Mouse (Mus musculus) CH12.LX (cell line): ENCODE results near the gene Bfsp2. TPM values are rescaled to one million over a fixed set of nuclear protein-coding genes. Genes with fewer than 3 reads are reported as not detected.

ENCODE experiments used
- DNase-seq: peaks from one replicate; pipeline ENCODE4 v3.0.0-alpha.2; 2013; ENCODE audit errors: extremely low read depth
- H3K27ac ChIP-seq: 2 replicates; pipeline ENCODE4 v1.5.1; 2012; ENCODE audit warnings: low read depth, mild to moderate bottlenecking, control low read depth, moderate library complexity; ENCODE audit not compliant: insufficient read depth
- H3K27me3 ChIP-seq: replicated peaks from 2 replicates; pipeline ENCODE3; 2012; ENCODE audit warnings: inconsistent platforms
- H3K36me3 ChIP-seq, 2 experiments: replicated peaks in 1 of 2; 2 replicates each; pipeline versions ENCODE3 to v1.6.1; 2012; ENCODE audit warnings: inconsistent platforms in 1 of 2, low read length in 1 of 2, mild to moderate bottlenecking in 1 of 2, mixed read lengths in 1 of 2, moderate library complexity in 1 of 2; ENCODE audit not compliant: control insufficient read depth in 1 of 2, insufficient read depth in 1 of 2
- H3K4me1 ChIP-seq, 2 experiments: 2 replicates each; pipeline ENCODE4 v1.6.1; 2012; ENCODE audit warnings: inconsistent platforms in 1 of 2, moderate library complexity in 1 of 2; ENCODE audit not compliant: insufficient read depth in 2 of 2, control insufficient read depth in 1 of 2
- H3K4me2 ChIP-seq: 2 replicates; pipeline ENCODE4 v1.6.1; 2012; ENCODE audit warnings: low read depth, mild to moderate bottlenecking, control low read depth; ENCODE audit not compliant: poor library complexity, insufficient read depth, severe bottlenecking
- H3K4me3 ChIP-seq, 3 experiments: fragments of 150-350 bp in 1 of 3; sonication (generic) in 1 of 3; replicated peaks in 1 of 3; 2 replicates each; pipeline versions ENCODE3 to v1.5.1; 2011 to 2012; ENCODE audit warnings: low read depth in 2 of 3, low read length in 2 of 3, mild to moderate bottlenecking in 2 of 3, moderate library complexity in 2 of 3, control low read depth in 1 of 3, improper control_type of control experiment in 1 of 3, inconsistent platforms in 1 of 3, mixed read lengths in 1 of 3; ENCODE audit not compliant: poor library complexity in 1 of 3
- H3K79me2 ChIP-seq: replicated peaks from 2 replicates; pipeline ENCODE4 v1.6.1; 2012; ENCODE audit warnings: mild to moderate bottlenecking, moderate library complexity; ENCODE audit not compliant: control insufficient read depth, poor library complexity, insufficient read depth, severe bottlenecking; ENCODE audit errors: extremely low read depth
- H3K9ac ChIP-seq: 2 replicates; pipeline ENCODE4 v1.6.1; 2012; ENCODE audit warnings: low read depth, mild to moderate bottlenecking, control low read depth, moderate library complexity; ENCODE audit not compliant: insufficient read depth
- H3K9me3 ChIP-seq: replicated peaks from 2 replicates; pipeline ENCODE3; 2012; ENCODE audit warnings: low read length, inconsistent platforms, mixed read lengths
- BHLHE40 ChIP-seq: IDR thresholded peaks from 2 replicates; pipeline ENCODE4 v1.6.1; 2011; ENCODE audit warnings: mild to moderate bottlenecking, low read depth, low read length, improper control_type of control experiment
- CHD1 ChIP-seq: IDR thresholded peaks from 2 replicates; pipeline ENCODE4 v1.6.1; 2012; ENCODE audit warnings: low read depth, low read length, improper control_type of control experiment, inconsistent platforms
- E2F4 ChIP-seq: IDR thresholded peaks from 2 replicates; pipeline ENCODE4 v1.6.1; 2011; ENCODE audit warnings: low read depth, low read length, improper control_type of control experiment; ENCODE audit not compliant: insufficient replicate concordance
- MAZ ChIP-seq: IDR thresholded peaks from 2 replicates; pipeline ENCODE4 v1.6.1; 2012; ENCODE audit warnings: low read depth, mild to moderate bottlenecking, inconsistent platforms, low read length, improper control_type of control experiment, moderate library complexity
- NELFE ChIP-seq: IDR thresholded peaks from 2 replicates; pipeline ENCODE4 v1.6.1; 2011; ENCODE audit warnings: low read depth, low read length, improper control_type of control experiment
- NRF1 ChIP-seq: IDR thresholded peaks from 2 replicates; pipeline ENCODE4 v1.6.1; 2014; ENCODE audit warnings: low read depth, mild to moderate bottlenecking, inconsistent platforms, low read length, improper control_type of control experiment, moderate library complexity
- PAX5 ChIP-seq: IDR thresholded peaks from 2 replicates; pipeline ENCODE4 v1.6.1; 2012; ENCODE audit warnings: low read length, inconsistent platforms, mixed read lengths
- POLR2A ChIP-seq: IDR thresholded peaks from 2 replicates; pipeline ENCODE4 v1.6.1; 2011; ENCODE audit warnings: low read depth, mild to moderate bottlenecking, improper control_type of control experiment, low read length
- POLR2AphosphoS2 ChIP-seq: IDR thresholded peaks from 2 replicates; pipeline ENCODE4 v1.6.1; 2011; ENCODE audit warnings: low read depth, low read length, improper control_type of control experiment
- SMC3 ChIP-seq: IDR thresholded peaks from 2 replicates; pipeline ENCODE4 v1.6.1; 2011; ENCODE audit warnings: low read depth, low read length, improper control_type of control experiment
- TBP ChIP-seq: conservative IDR thresholded peaks from 2 replicates; pipeline ENCODE4 v1.6.1; 2011; ENCODE audit warnings: low read depth, low read length, improper control_type of control experiment
- UBTF ChIP-seq: IDR thresholded peaks from 2 replicates; pipeline ENCODE4 v1.6.1; 2012; ENCODE audit warnings: low read depth, mild to moderate bottlenecking, inconsistent platforms, low read length, improper control_type of control experiment, moderate library complexity
- USF1 ChIP-seq: IDR thresholded peaks from 2 replicates; pipeline ENCODE4 v1.6.1; 2014; ENCODE audit warnings: low read depth, mild to moderate bottlenecking, inconsistent platforms, low read length, improper control_type of control experiment
- USF2 ChIP-seq: conservative IDR thresholded peaks from 2 replicates; pipeline ENCODE4 v1.6.1; 2011; ENCODE audit warnings: low read depth, low read length, improper control_type of control experiment
- ZC3H11A ChIP-seq: IDR thresholded peaks from 2 replicates; pipeline ENCODE4 v1.6.1; 2012; ENCODE audit warnings: low read depth, mild to moderate bottlenecking, inconsistent platforms, low read length, improper control_type of control experiment
- ZKSCAN1 ChIP-seq: IDR thresholded peaks from 2 replicates; pipeline ENCODE4 v1.6.1; 2012; ENCODE audit warnings: low read depth, inconsistent platforms, low read length, improper control_type of control experiment, borderline replicate concordance
- dilution Hi-C: fragments of 300-500 bp; cut with MboI; formaldehyde crosslinking; loops from 2 replicates; pipeline ENCODE4 v1.14.3; 2020; ENCODE audit warnings: low sequenced_read_pairs; ENCODE audit not compliant: extremely low pct_unique_long_range_greater_than_20kb, extremely low pct_ligation_motif_present
- in situ Hi-C: fragments of 300-500 bp; cut with MboI; formaldehyde crosslinking; loops from 3 replicates; pipeline ENCODE4 v1.14.3; 2019; ENCODE audit warnings: low sequenced_read_pairs, low pct_ligation_motif_present, low pct_unique_long_range_greater_than_20kb, mixed read lengths
- polyA plus RNA-seq: library from polyadenylated mRNA; unstranded; fragments of >175 nt; gene quantifications from 2 replicates; pipeline ENCODE4 v1.2.1, GENCODE M21; 2012; ENCODE audit warnings: low read depth; ENCODE audit not compliant: insufficient read length
- total RNA-seq, 2 experiments: library from RNA; depleted of rRNA; stranded (reverse); fragments of 300-350 nt in 1 of 2; fragments of >200 nt in 1 of 2; gene quantifications; 2 replicates each; pipeline ENCODE4 v1.2.3; 2012 to 2014

Bfsp2 gene
- total and polyA plus RNA-seq, 3 experiments: 0.64 to 4.8 (median 3.4) TPM

- no peaks in the 10 kb centered on the region for H3K4me1 ChIP-seq
- no peaks in the 10 kb centered on the region for H3K36me3 ChIP-seq
- DNase-seq: no peak
- H3K9me3 ChIP-seq: no peaks in the 10 kb centered on the region
- no peaks in the 10 kb centered on the region for H3K79me2 ChIP-seq
- in situ Hi-C loops: no loop called here
- H3K27ac ChIP-seq: no peak overlapping the region
- TF ChIP-seq TBP (no peak), ZC3H11A (no peak), CHD1 (no peak), MAZ (no peak), SMC3 (no peak), USF2 (no peak), NRF1 (no peak), USF1 (no peak), NELFE (no peak), E2F4 (no peak), PAX5 (no peak)
- H3K4me3 ChIP-seq: no peak overlapping the region
- H3K4me2 ChIP-seq: no peak overlapping the region
- H3K27me3 ChIP-seq: no peaks in the 10 kb centered on the region
- dilution Hi-C loops: no loop called here
- H3K9ac ChIP-seq: no peak overlapping the region
Measured at GRCm38 (mm10) chr9:103408136-103408777, 72.0 kb downstream of the Bfsp2 start.

- Histone ChIP-seq H3K36me3 (no peaks in the 10 kb centered on the region), H3K9ac (no peak overlapping the region), H3K4me1 (peaks cover 0 to 2% of the 10 kb centered on the region in 2 experiments; a peak in 1 of 4 replicates), H3K4me2 (no peak overlapping the region)
- dilution Hi-C loops (no loop called here), in situ Hi-C loops (no loop called here)
- TF ChIP-seq POLR2A: no peak
- no peak for TF ChIP-seq ZKSCAN1
- TF ChIP-seq UBTF: no peak
- TF ChIP-seq BHLHE40: no peak
- TF ChIP-seq POLR2AphosphoS2: no peak
- TF ChIP-seq, all 38 proteins: peak for 0
- Histone ChIP-seq H3K79me2 (no peaks in the 10 kb centered on the region), H3K4me3 (no peak overlapping the region), H3K27me3 (no peaks in the 10 kb centered on the region), H3K9me3 (peaks cover 6% of the 10 kb centered on the region), H3K27ac (no peak overlapping the region)
- DNase-seq: no peak
Measured at GRCm38 (mm10) chr9:103403331-103403973, 76.8 kb downstream of the Bfsp2 start.
